Mouse (Mus musculus) urinary bladder, postnatal 10 days (tissue): ENCODE results near the gene A730061H03Rik.

ENCODE experiments used
- DNase-seq: peaks from one replicate; pipeline ENCODE4 v3.0.0; 2022; ENCODE audit warnings: low spot score

Gene A730061H03Rik

DNA sequence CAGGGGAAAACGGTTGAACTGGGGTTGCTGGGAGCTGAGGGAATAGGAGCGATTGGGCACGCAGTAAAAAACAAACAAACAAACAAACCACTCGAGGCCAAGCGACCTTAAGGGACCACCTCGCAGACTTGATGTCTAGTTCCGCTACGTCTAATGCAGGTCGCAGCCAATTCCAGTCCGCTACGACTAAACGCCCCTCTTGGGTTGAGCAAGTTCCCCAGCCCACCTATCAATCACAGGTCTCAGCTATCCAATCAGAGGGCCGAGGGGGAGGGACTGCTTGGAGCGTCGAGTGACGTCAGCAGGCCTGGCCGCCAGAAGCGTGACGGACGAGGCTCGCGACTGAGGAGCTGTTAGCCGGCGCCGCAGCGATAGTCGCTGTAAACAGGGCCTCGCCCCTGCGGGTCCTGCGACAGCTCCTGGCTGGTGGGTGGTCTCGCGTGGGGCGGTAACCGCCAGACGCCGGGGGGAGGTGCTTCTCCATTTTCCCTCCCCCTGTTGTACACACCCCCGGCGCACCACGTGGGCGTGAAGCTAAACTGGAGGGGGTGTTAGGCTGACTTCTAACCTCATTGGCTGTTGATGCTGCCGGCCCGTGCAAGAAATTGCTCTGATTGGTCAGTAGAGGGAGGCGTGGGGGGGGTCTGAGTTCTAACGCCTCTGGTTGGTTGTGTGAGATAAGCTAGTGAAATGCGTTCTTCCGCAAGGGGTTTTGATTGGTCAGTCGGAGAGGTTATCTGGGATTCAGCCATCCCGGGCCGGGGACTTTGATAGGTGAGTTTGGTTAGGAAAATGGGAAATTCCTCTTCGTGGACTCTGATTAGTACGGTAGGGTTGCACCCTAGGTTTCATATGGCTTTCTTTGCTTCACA is at the start of gene A730061H03Rik:
TSS of gene A730061H03Rik (minus strand) at position 205 of the 872 bp plus-strand sequence.
- peak; percentile 93 for DNase-seq

DNA sequence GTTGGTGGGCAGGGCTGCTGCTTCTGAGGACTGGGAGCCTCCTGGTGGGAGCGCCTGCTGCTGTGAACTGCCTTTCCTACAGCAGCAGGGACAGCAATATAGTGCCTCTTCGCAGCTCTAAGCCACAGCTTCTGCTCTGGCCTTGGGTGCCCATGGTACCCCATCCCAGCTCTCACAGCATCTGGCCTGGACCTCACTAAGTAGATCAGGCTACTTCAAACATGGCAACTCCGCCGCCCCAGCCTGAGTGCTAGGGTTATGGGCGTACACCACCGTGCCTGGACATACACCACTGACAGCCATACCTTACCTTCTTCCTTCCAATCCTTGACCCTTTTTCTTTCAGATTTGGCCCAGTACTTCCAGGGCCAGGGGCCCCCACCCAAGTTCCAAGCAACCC is 48.1 kb upstream of the A730061H03Rik start:
- no peak for DNase-seq

DNA sequence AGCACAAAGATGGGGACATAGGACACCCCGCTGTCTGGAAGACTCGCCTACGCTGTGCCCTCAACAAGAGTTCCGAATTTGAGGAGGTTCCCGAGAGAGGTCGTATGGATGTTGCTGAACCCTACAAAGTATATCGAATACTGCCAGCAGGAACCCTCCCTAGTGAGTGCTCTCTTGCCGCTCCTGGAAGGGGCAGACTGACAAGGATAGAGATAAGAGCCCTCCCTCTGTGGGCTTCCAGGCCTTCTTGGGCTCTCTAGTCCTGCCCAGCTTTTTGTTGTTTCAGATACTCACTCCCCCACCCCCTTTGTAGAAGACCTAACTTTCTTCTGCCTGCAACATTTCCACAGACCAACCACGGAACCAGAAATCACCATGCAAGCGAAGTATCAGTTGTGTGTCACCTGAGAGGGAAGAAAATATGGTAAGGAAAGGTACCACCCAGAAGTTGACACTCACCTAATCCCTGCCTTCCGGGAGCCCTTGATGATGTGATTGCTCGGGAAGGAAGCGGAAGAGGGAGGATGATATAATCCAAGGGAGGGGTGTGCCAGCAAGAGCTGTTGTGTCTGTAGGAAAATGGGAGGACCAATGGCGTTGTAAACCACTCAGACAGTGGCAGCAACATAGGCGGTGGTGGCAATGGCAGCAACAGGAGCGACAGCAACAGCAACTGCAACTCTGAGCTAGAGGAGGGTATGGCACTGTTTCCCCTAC is 45.7 kb upstream of the A730061H03Rik start:
- no peak for DNase-seq

DNA sequence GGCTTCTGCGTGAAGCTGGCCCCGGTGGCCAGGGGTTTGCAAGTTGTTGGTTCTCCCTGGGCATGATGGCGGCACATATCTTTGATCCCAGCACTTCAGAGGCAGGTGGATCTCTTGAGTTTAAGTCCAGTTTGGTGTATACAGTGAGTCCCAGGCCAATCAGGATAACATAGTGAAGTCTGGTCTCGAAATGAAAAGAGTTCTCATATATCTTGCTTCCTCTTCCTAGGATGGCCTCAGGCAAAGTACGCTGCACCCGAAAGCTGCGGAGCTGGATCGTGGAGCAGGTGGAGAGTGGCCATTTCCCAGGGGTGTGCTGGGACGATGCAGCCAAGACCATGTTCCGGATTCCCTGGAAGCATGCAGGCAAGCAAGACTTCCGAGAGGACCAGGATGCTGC is 44.6 kb upstream of the A730061H03Rik start:
- no peak for DNase-seq

DNA sequence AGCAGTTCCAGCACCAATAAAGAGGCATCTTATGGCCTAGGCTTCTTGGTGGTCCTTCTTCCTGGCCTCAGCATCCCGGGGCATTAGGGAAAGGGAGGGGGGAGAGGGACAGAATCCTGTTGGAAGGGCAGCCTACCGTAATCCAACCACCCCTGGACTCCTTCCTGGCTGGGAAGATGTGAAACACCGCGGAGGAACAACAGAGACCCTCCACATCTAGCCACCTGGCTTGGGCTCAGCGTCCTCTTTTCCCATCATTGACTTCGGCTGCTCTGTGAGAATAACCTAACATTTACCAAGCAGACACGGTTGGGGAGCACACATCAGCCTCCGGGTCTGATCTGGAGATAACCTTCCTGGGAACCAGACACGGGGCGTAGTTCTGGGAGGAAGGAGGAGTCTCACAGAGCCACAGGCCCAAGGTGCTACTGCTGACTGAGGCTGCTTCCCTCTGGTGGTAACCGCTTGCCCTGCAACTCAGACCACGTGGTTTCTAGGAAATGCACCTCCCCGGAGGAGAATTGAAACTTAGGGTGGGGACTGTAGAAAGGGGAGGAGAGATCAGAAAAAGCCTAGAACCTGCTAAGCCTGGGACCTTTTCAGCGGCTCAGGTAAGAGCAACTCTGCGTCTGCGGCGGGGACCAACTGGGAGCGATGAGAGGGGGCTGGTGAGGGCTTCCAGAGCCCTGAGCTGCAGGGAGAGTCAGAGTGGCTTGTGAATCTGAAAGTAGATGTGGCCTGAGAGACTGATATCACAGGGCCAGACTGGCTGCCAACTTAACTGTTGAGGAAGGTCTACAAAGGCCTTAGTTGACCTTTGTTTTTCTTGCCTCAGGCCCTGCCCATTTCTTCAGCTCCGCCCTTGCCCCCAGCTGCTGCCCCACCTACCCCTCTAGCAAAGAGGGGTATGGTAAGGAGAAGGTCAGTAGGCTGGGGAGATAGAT is 43.7 kb upstream of the A730061H03Rik start:
- peak; percentile 61 for DNase-seq

DNA sequence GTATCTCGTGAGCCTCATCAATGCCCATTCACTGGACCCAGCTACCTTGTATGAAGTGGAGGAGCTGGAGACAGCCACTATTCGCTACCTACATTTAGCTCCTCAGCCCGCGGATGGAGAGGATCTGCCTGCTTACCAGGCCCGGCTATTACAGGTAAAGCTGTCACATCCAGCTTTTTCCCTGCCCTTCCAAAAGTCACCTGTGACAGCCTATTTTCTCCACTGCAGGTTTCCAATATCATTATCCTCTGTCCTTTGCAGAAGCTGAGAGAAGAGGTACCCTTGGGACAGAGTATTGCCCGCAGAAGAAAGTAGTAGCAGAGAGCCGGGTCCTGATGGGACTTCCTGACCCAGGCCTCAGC is 43.0 kb upstream of the A730061H03Rik start, which contains the start of gene Irf9:
TSS of gene Irf9 (plus strand) at position 301 of the 362 bp plus-strand sequence.
- no peak for DNase-seq

DNA sequence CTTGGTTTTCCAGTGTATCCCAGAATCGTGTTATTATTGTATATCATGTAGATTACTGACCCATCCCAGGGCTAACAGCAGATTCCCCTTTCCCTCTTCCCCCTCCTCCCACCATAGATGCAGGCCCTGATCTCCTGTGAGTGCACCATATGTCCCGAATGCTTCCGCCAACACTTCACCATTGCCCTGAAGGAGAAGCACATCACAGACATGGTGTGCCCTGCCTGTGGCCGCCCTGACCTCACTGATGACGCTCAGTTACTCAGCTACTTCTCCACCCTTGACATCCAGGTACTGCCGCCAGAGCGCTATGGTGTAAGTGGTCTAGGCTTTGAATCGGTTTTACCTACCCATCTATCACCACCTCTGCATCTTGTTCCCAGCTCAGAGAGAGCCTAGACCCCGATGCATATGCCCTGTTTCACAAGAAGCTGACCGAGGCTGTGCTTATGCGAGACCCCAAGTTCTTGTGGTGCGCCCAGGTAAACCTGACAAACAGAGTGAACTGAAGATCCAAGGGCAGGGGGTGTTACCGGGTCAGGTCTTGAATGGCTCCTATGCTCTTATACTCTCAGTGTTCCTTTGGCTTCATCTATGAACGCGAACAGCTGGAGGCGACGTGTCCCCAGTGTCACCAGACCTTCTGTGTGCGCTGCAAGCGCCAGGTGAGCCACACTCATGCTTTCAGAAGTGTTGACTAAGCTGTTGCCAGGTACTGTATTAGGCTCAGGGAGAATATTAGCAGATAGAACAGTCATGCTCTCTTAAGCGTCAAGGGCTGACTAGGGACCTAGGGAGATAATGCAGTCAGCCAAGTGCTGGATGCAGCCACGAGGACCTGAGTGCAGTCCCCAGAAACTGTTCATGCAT is 38.5 kb upstream of the A730061H03Rik start:
- no peak for DNase-seq

DNA sequence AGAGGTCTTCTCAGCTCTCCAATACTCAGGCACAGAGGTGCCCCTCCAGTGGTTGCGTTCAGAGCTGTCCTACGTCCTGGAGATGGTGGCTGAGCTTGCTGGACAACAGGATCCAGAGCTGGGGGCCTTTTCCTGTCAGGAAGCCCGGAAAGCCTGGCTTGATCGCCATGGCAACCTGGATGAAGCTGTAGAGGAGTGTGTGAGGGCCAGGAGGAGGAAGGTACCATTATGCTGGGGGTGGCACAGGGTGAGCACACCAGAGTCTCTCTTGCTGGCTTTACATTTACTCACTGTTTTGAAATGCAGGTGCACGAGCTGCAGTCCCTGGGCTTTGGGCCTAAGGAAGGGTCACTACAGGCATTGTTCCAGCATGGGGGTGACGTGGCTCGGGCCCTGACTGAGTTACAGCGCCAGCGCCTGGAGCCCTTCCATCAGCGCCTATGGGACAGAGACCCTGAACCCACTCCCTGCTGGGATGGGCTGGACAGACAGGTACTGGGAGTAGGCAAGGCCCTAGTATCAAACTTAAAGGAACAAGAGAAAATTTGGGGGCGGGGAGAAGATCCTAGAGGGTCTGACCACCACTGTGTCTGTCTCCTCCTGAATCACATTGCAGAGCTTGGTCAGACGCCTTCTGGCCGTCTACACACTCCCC is 36.0 kb upstream of the A730061H03Rik start:
- DNase-seq = no peak

DNA sequence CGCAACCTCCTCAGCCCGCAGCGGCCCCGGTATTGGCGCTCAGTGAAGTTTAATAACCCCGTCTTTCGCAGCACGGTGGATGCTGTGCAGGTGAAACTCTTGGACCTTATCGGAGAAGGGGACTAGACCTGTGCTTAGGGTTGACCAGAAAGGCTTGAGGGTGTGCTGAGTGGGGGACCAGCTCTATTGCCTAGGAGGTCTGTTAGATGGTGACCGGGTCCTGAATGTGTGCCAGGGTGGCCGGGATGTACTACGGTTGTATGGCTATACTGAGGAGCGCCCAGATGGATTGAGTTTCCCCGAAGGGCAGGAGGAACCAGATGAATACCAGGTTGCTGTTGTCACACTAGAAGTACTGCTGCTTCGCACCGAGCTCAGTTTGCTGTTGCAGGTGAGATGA is 32.0 kb upstream of the A730061H03Rik start:
- DNase-seq = no peak

DNA sequence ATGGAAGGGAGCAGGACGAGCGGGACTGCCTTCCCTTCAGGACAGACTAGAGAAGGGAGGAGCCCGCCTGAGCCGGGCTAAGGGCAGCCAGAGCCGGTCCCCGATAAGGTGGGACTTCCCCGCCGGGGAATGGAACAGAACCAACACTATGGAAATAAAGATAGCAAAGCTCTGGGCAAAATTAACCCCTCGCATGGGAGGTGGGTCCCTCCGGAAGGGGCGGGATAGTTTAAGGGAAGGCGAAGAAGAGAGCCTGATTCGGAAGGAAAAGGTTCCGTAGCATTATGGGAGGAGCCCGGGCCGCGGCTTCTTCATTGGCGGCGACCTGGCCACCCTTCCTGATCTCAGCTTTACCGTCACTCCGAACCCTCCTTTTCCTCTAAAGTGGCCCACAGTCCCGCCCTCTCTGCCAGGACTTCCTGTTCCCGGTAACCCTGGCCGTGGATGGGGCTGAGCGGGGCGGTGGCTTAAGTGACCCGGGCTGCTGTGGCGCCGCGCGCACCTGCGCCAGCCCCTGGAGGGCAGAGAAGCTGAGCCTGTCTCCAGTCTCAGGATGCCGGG is 31.2 kb upstream of the A730061H03Rik start, which contains the start of gene Rnf31:
TSS of gene Rnf31 (plus strand) at position 378 of the 561 bp plus-strand sequence.
- peak; percentile 69 for DNase-seq

DNA sequence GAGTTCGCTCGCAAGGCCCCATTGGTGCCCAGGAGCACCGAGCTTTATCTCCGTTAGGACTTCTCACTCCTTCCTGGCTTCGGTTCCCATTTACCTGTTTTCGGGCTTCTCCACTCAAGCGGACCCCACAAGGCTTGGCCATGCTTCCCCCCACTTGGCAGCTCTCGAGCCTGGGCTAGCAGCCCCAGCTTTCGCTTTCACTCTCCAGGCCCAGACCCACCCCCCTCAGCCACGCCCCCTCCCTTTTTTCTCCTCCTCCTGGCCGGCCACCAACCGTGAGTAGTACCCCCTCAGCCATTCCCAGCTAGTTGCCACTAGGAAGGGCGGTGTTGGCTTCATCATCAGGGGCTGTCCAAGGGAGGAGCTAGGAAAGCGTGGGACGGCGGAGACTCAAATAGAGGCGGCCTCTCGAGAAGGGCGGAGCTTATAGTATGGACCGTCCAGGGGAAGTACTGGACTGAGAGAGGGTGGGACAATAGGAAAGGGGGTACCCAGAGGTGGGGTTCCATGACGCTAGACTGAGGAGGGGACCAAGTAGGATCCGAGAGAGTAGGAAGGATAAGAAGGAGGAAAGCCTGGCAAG is 30.6 kb upstream of the A730061H03Rik start, which contains the start of gene Psme2:
TSS of gene Psme2 (minus strand) at position 366 of the 583 bp plus-strand sequence.
- peak; percentile 76 for DNase-seq

DNA sequence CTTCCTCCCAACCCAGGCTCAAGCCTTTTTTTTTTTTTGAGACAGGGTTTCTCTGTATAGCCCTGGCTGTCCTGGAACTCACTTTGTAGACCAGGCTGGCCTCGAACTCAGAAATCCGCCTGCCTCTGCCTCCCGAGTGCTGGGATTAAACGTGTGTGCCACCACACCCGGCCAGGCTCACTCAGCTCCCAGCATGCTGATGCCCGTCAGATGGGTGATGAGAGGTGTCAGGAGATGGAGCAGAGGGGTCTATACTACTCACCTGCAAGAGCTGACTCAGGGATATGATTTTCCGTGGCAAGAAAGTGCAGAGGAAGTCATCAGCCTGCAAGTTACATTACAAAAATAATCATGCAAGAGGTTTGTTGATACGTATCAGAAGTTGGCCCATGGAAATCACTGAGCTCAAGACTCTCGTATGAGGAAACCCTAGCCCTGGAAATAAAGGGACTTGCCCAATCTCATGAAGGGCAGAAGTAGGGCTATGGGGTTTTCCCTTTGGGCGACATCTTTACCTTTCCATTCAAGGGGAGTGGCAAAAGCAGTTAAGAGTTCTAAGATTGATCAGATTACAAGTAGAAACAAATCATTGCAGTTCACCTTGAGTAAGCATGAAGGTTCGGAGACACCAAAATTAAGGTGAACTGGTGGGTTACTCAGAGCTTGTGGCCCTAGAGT is 29.7 kb upstream of the A730061H03Rik start:
- no peak for DNase-seq

DNA sequence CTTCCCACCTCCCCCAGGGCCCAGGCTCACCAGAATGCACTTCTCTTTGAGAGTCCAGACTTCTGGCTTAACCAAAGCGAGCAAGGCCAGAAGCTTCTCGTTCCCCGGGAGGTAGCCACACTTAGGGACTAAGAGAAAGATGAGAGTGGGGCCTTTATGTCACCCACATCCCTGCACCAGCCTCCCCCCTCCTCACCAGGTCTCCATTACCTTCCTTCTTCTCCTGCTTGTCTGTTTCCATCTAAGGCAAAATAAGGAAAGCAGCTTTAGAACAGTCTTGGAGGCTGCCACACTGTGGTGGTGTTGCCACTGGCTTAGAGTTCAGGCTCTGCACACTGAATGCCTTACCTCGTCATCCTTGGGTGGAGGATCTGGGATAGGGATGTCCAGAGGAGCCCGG is 29.1 kb upstream of the A730061H03Rik start:
- no peak for DNase-seq

DNA sequence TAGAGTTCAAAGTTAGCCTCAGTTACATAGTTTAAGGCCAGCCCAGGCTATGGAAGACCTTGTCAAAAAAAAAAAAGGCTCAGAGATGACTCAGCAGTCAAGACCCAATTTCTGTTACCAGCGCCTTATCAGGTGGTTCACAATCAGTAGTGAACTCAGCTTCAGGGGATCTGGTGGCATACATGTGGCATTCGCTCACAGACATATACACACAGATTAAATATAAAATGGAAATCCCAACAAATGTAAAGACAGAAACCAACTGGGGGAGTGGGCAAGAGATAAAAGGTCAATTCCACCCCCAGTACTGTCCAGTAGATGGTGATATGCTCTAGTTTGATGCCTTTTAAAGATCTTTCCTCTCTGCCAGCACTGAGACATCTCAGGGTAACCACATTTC is 25.9 kb upstream of the A730061H03Rik start:
- DNase-seq = no peak

DNA sequence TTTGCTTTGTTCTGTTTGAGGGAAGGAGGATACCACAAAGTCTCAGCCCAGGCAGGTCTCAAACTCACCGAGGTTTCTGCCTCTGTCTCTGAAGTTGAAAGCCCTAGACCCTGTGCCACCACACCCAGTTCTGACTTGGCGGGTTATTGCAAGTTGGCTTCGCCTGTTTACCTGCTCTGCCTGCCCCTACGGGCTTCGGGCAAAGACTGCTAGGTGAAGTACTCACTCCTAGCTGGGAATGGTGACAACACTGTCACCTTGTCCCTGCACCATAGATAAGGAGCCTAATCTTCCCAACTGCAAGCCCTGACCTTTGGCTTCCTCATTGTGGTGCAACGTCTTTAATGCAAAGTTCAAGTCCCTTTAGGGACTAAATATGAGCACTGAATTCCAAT is 25.4 kb upstream of the A730061H03Rik start:
- DNase-seq = no peak

DNA sequence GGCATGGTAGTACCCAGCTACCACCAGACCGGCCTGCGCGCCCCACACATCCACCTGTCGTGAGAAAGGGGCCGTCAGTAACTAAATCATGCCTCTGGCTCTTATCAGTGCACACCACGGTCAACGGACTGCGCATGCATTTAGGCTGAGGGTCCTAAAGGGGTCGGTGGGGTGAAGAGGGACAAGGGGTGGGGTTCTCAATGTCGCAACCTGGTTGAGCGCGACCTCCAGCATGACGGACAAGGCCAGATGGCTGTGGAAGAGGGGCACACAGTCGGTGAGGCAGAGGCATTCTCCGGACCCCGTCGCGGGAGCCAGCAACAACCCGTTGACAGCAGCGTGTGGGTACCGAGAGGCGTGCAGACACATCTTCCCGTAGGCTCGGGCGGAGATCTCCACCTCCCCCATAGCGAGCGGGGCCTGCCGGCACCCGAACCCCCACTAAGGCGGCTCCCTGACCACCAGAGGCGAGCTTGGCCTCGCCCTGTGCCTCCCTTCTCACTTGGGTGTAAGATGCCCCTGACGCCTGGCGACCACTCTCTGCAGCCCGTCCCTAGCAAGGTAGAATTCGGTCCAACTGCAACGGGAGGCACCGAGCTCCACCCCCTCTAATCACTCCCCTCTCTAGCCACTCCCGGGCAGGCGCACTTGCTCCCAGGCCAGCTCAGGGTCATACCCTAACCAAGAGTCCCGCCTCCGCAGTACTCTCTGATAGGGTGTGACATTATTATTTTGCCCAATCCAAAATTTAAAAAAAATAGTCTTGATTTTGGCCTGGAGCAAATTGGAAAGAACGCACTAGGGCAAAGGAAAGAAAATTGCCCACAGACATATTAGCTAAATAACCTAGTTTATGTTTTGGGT is 24.7 kb upstream of the A730061H03Rik start, which contains the start of gene Emc9:
TSS of gene Emc9 (minus strand) at position 601 of the 864 bp plus-strand sequence.
- DNase-seq = no peak

DNA sequence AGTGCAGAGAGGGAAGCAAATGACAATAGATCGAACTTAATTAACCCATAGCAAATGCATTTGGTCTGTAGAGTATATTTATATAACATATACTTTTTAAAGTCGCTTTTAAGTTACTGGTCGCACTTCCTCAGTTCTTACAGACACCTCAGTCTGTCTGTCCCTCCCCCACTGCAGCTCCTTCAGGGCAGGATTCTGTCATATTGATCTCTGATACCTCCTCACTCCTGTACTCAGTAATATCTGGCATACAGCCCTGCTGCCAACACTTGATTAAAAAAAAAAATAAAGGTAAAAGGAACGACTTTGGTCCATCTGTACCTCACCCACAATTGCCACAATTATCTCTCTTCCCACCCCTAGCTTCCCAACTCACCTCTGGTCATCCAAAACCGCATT is 24.1 kb upstream of the A730061H03Rik start:
- no peak for DNase-seq
